Mouse (Mus musculus): Measurements from ENCODE around the gene Zfp536. TPM values are rescaled to one million over a fixed set of nuclear protein-coding genes. Genes with fewer than 3 reads are reported as not detected.

Gene Zfp536
- polyA plus RNA-seq, 1 experiment from 2014 or later: 4.3 TPM

- no peaks in the 10 kb centered on the region; the same call in 1 of the 2 replicates for H3K27me3 ChIP-seq (replicated peaks)
- no peak for ATAC-seq (ENCODE audit: extremely low read depth, insufficient number of reproducible peaks, low FRiP score, low TSS enrichment)
- H3K4me3 ChIP-seq: no peak overlapping the region
- H3K27ac ChIP-seq (replicated peaks): no peak overlapping the region
- H3K9me3 ChIP-seq: no peaks in the 10 kb centered on the region
- H3K4me1 ChIP-seq: peaks cover 9% of the 10 kb centered on the region
- no peaks in the 10 kb centered on the region for H3K36me3 ChIP-seq
- no peak overlapping the region for H3K9ac ChIP-seq
- 48% methylated on average over 7 of the region's 7 CpGs for WGBS
- H3K4me2 ChIP-seq: no peak overlapping the region
Measured at GRCm38 (mm10) chr7:37464186-37464721, 309.2 kb downstream of the Zfp536 start.

- WGBS: 75% methylated on average over 3 of the region's 3 CpGs
- Histone ChIP-seq H3K4me2 (no peak overlapping the region), H3K4me1 (no peaks in the 10 kb centered on the region), H3K36me3 (no peaks in the 10 kb centered on the region), H3K9me3 (peaks cover 4% of the 10 kb centered on the region; the same call in 1 of the 2 replicates), H3K27me3 (replicated peaks) (no peaks in the 10 kb centered on the region), H3K4me3 (no peak overlapping the region), H3K9ac (no peak overlapping the region), H3K27ac (replicated peaks) (no peak overlapping the region)
- ATAC-seq (ENCODE audit: extremely low read depth, insufficient number of reproducible peaks, low FRiP score, low TSS enrichment): no peak
Measured at GRCm38 (mm10) chr7:37447523-37447922, 325.9 kb downstream of the Zfp536 start.

- Histone ChIP-seq H3K36me3 (no peaks in the 10 kb centered on the region), H3K27ac (replicated peaks) (no peak overlapping the region), H3K4me3 (no peak overlapping the region), H3K4me2 (no peak overlapping the region), H3K4me1 (no peaks in the 10 kb centered on the region), H3K9me3 (peaks cover 4% of the 10 kb centered on the region; the same call in 1 of the 2 replicates), H3K27me3 (replicated peaks) (no peaks in the 10 kb centered on the region), H3K9ac (no peak overlapping the region)
- WGBS: 76% methylated on average over 13 of the region's 13 CpGs
- ATAC-seq (ENCODE audit: extremely low read depth, insufficient number of reproducible peaks, low FRiP score, low TSS enrichment): no peak
Measured at GRCm38 (mm10) chr7:37439912-37440311, 333.5 kb downstream of the Zfp536 start.

- Histone ChIP-seq H3K4me3 (no peak overlapping the region), H3K4me2 (no peak overlapping the region)
- ATAC-seq (ENCODE audit: extremely low read depth, insufficient number of reproducible peaks, low FRiP score, low TSS enrichment): no peak
Measured at GRCm38 (mm10) chr7:37439117-37439844, 334.2 kb downstream of the Zfp536 start.

GRCm38 (mm10) chr7:37437887-37438286 is 335.6 kb downstream of the Zfp536 start:
- Histone ChIP-seq H3K4me1 (no peaks in the 10 kb centered on the region), H3K4me2 (no peak overlapping the region), H3K4me3 (no peak overlapping the region), H3K27ac (replicated peaks) (no peak overlapping the region), H3K9ac (no peak overlapping the region), H3K9me3 (no peaks in the 10 kb centered on the region), H3K36me3 (no peaks in the 10 kb centered on the region), H3K27me3 (replicated peaks) (no peaks in the 10 kb centered on the region; the same call in 1 of the 2 replicates)
- WGBS: 51% methylated on average over 3 of the region's 3 CpGs
- ATAC-seq (ENCODE audit: extremely low read depth, insufficient number of reproducible peaks, low FRiP score, low TSS enrichment): no peak

More at GRCm38 (mm10) chr7:37439117-37439844, 334.2 kb downstream of the Zfp536 start:
- H3K9me3 ChIP-seq: peaks cover 2% of the 10 kb centered on the region; the same call in 1 of the 2 replicates
- no peaks in the 10 kb centered on the region for H3K4me1 ChIP-seq
- no peaks in the 10 kb centered on the region for H3K36me3 ChIP-seq
- no peaks in the 10 kb centered on the region for H3K27me3 ChIP-seq (replicated peaks)
- WGBS: 72% methylated on average over 16 of the region's 16 CpGs
- no peak overlapping the region for H3K27ac ChIP-seq (replicated peaks)
- no peak overlapping the region for H3K9ac ChIP-seq

- H3K27ac ChIP-seq (replicated peaks): no peak overlapping the region
- no peaks in the 10 kb centered on the region for H3K9me3 ChIP-seq
- ATAC-seq (ENCODE audit: extremely low read depth, insufficient number of reproducible peaks, low FRiP score, low TSS enrichment): no peak
- WGBS: 51% methylated on average over 7 of the region's 7 CpGs
- no peaks in the 10 kb centered on the region for H3K36me3 ChIP-seq
- no peaks in the 10 kb centered on the region; the same call in 1 of the 2 replicates for H3K27me3 ChIP-seq (replicated peaks)
- no peak overlapping the region for H3K4me3 ChIP-seq
- no peaks in the 10 kb centered on the region for H3K4me1 ChIP-seq
- no peak overlapping the region for H3K9ac ChIP-seq
- no peak overlapping the region for H3K4me2 ChIP-seq
Measured at GRCm38 (mm10) chr7:37433156-37433555, 340.3 kb downstream of the Zfp536 start.

GRCm38 (mm10) chr7:37431471-37431870 is 342.0 kb downstream of the Zfp536 start:
- 76% methylated on average over 10 of the region's 10 CpGs for WGBS
- H3K4me3 ChIP-seq: no peak overlapping the region
- no peaks in the 10 kb centered on the region for H3K36me3 ChIP-seq
- H3K9me3 ChIP-seq: no peaks in the 10 kb centered on the region
- H3K4me1 ChIP-seq: no peaks in the 10 kb centered on the region
- no peak overlapping the region for H3K9ac ChIP-seq
- H3K27me3 ChIP-seq (replicated peaks): no peaks in the 10 kb centered on the region; the same call in 1 of the 2 replicates
- no peak overlapping the region for H3K4me2 ChIP-seq
- no peak for ATAC-seq (ENCODE audit: extremely low read depth, insufficient number of reproducible peaks, low FRiP score, low TSS enrichment)
- H3K27ac ChIP-seq (replicated peaks): no peak overlapping the region

- Histone ChIP-seq H3K27ac (replicated peaks) (no peak overlapping the region), H3K27me3 (replicated peaks) (no peaks in the 10 kb centered on the region), H3K9ac (no peak overlapping the region), H3K9me3 (no peaks in the 10 kb centered on the region), H3K4me3 (no peak overlapping the region), H3K4me1 (no peaks in the 10 kb centered on the region), H3K4me2 (no peak overlapping the region), H3K36me3 (no peaks in the 10 kb centered on the region)
- no peak for ATAC-seq (ENCODE audit: extremely low read depth, insufficient number of reproducible peaks, low FRiP score, low TSS enrichment)
Measured at GRCm38 (mm10) chr7:37426061-37426460, 347.4 kb downstream of the Zfp536 start.

- no peak for ATAC-seq (ENCODE audit: extremely low read depth, insufficient number of reproducible peaks, low FRiP score, low TSS enrichment)
- Histone ChIP-seq H3K36me3 (no peaks in the 10 kb centered on the region), H3K4me2 (no peak overlapping the region), H3K4me3 (no peak overlapping the region), H3K4me1 (no peaks in the 10 kb centered on the region), H3K27me3 (replicated peaks) (no peaks in the 10 kb centered on the region), H3K9me3 (no peaks in the 10 kb centered on the region), H3K27ac (replicated peaks) (no peak overlapping the region), H3K9ac (no peak overlapping the region)
- 51% methylated on average over 2 of the region's 2 CpGs for WGBS
Measured at GRCm38 (mm10) chr7:37422966-37423365, 350.5 kb downstream of the Zfp536 start.

Other genes starting within 250 kb of the Zfp536 start
- 30.1 and 33.9 TPM in 2 replicates for gene Uri1, start 249.9 kb upstream of the Zfp536 start, polyA plus RNA-seq (2015; fragmentation: Nextera tagmentation; extraction: Ambion mirVana)